Mouse (Mus musculus): ENCODE measurements around the gene Tmem126b.

DNA sequence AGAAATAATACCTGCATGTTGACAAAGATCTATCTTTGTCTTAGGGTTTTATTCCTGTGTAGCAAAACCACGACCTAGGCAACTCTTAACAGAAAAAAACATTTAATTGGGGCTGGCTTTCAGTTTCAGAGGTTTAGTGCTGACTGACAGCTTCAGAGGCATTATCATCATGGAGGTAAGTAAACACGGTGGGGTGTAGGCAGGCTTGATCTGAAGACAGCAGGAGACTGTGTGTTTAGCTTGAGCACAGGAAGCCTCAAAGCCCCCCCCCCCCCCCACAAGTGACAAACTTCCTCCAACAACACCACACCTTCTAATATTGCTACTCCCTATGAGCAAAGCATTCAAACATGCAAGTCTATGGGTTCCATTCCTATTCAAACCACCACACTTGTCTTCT is 2.3 kb downstream of the Tmem126b start:
- TF ChIP-seq TAL1 (IDR thresholded peaks at IDR 0.05; ENCODE audit: low read length) (no peak), GATA1 (IDR thresholded peaks at IDR 0.05; ENCODE audit: low read length) (no peak)
